Mouse (Mus musculus) hindbrain, embryonic 12.5 days (tissue): Measurements from ENCODE around the gene Pitpnb. TPM values are rescaled to one million over a fixed set of nuclear protein-coding genes. Genes with fewer than 3 reads are reported as not detected.
A peak's percentile ranks its signal among the peaks of the same experiment; 100 is the strongest.

ENCODE experiments used
- ATAC-seq: fragments of 200-750 bp; cut with Nextera tagmentation; 2 replicates; pipeline ENCODE4 v1.8.0; 2017; ENCODE audit warnings: moderate TSS enrichment; ENCODE audit not compliant: low FRiP score
- H3K27ac ChIP-seq: fragments of 300-500 bp; sonication (generic); 2 replicates; pipeline ENCODE4 v1.5.1; 2016; ENCODE audit warnings: mild to moderate bottlenecking
- H3K27me3 ChIP-seq: fragments of 300-500 bp; sonication (generic); 2 replicates; pipeline ENCODE4 v1.6.1; 2016; ENCODE audit warnings: mild to moderate bottlenecking
- H3K36me3 ChIP-seq: fragments of 300-500 bp; sonication (generic); 2 replicates; pipeline ENCODE4 v1.6.1; 2016; ENCODE audit warnings: mild to moderate bottlenecking
- H3K4me1 ChIP-seq: fragments of 300-500 bp; sonication (generic); 2 replicates; pipeline ENCODE4 v1.6.1; 2016
- H3K4me2 ChIP-seq: fragments of 300-500 bp; sonication (generic); replicated peaks from 2 replicates; pipeline ENCODE4 v1.6.1; 2016; ENCODE audit warnings: mild to moderate bottlenecking
- H3K4me3 ChIP-seq: fragments of 300-500 bp; sonication (generic); 2 replicates; pipeline ENCODE4 v1.5.1; 2016; ENCODE audit warnings: mild to moderate bottlenecking
- H3K9ac ChIP-seq: fragments of 300-500 bp; sonication (generic); 2 replicates; pipeline ENCODE4 v1.6.1; 2016; ENCODE audit warnings: mild to moderate bottlenecking, moderate library complexity
- H3K9me3 ChIP-seq: fragments of 300-500 bp; sonication (generic); replicated peaks from 2 replicates; pipeline ENCODE4 v1.6.1; 2016; ENCODE audit warnings: mild to moderate bottlenecking
- WGBS: fragments of 180-500 bp; shearing (Covaris S2); methylation state at CpG from one replicate; pipeline ENCODE4 v1.1.7; 2016; 5-methylcytosine and 5-hydroxymethylcytosine counted together
- polyA plus RNA-seq: library from polyadenylated mRNA; unstranded; fragments of >200 nt; fragmentation: Nextera tagmentation; extraction: Ambion mirVana; gene quantifications from 2 replicates; pipeline ENCODE4 v1.2.1, GENCODE M21; 2016

Gene Pitpnb
- polyA plus RNA-seq, 1 experiment from 2014 or later, result 100 TPM

DNA sequence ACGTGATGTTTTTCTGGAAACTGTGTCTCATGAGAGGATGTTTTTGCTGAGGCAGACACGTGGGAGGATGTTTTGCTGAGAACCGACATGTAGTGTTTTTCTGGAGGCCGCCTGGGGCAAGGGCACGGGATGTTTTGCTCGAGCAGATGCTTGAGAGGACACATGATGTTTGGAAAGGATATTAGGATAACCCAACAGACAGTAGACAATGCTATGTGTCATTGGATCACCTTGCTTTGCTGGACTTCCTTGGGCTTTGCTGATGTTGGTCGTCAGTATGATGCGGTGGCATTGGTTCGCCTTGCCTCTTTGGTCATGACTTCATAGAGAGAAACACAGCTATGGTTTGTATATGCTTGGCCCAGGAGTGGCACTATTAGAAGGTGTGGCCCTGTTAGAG lies 16.7 kb upstream of the Pitpnb start:
- no peak for ATAC-seq
- Histone ChIP-seq H3K27ac (no peak overlapping the region), H3K27me3 (no peaks in the 10 kb centered on the region), H3K36me3 (no peaks in the 10 kb centered on the region), H3K9me3 (peaks cover 4% of the 10 kb centered on the region; the same call in 1 of the 2 replicates), H3K9ac (no peak overlapping the region), H3K4me1 (no peaks in the 10 kb centered on the region), H3K4me3 (no peak overlapping the region), H3K4me2 (no peak overlapping the region)
- WGBS, result 89% methylated on average over 9 of the region's 9 CpGs

DNA sequence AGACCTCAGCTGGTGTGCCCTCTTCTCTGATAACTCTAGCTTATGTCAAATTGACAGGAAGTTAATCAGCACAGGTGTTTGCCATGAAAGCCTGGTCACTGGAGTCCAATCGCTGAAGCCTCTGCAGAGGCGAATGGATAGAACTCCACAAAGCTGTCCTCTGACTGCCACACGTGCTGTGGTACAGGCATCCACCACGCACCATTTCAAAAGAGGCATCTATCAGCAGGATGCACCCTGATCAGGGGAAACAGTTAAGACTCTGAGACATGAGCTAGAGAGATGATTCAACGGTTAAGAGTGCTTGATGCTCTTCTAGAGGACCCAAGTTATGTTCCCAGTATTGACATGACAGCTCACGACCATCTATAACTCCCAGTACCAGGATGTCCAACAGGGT lies 15.5 kb upstream of the Pitpnb start:
- no peak overlapping the region for H3K4me2 ChIP-seq
- no peak overlapping the region for H3K4me3 ChIP-seq
- no peaks in the 10 kb centered on the region for H3K36me3 ChIP-seq
- H3K9me3 ChIP-seq, result peaks cover 4% of the 10 kb centered on the region; the same call in 1 of the 2 replicates
- no peak overlapping the region for H3K27ac ChIP-seq
- H3K27me3 ChIP-seq, result no peaks in the 10 kb centered on the region
- no peak overlapping the region for H3K9ac ChIP-seq
- 92% methylated on average over 6 of the region's 6 CpGs for WGBS
- no peak for ATAC-seq
- no peaks in the 10 kb centered on the region for H3K4me1 ChIP-seq

DNA sequence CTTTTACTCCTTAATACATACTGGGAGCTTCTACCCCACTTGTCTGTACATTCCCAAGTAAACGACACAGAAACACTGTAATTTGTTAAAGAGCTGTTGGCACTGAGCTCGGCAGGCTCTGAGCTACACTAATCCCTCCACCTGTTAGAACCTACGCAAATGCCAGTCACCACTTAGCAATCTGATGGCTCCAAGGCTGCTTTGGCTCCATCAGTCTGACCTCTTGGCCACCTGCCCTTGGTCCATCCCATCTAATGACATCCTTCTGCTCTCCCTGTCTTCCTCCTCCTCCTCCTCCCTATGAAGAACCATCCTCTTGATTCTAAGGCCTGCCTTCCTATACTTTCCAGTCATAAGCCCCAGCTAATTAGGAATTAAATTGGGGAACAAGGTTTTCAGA lies 13.0 kb upstream of the Pitpnb start:
- Histone ChIP-seq H3K9ac (no peak overlapping the region), H3K27ac (no peak overlapping the region), H3K4me3 (no peak overlapping the region), H3K36me3 (no peaks in the 10 kb centered on the region), H3K27me3 (no peaks in the 10 kb centered on the region), H3K4me1 (no peaks in the 10 kb centered on the region), H3K9me3 (peaks cover 4% of the 10 kb centered on the region; the same call in 1 of the 2 replicates), H3K4me2 (no peak overlapping the region)
- ATAC-seq, result no peak
- 80% methylated on average over 3 of the region's 3 CpGs for WGBS

DNA sequence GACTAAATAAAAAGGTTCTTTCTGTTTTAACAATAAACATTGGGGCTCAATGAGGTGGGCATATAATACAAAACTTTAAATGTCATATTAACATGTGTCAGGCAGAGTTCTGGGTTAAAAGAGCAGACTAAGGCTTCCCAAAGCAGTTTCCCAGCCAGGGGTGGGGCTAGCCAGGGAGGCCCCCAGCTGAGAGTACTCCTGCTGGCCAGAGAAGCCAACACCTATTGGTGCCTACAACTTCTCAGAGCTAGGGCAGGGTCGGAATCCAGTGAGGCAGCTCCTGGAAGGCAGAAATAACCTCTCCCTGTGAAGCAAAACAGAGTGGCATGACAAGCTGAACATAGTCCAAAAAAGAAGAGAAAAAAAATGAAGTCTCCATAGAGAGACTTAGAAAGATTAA lies 11.6 kb upstream of the Pitpnb start:
- Histone ChIP-seq H3K36me3 (no peaks in the 10 kb centered on the region), H3K4me3 (no peak overlapping the region), H3K9me3 (peaks cover 2% of the 10 kb centered on the region; the same call in 1 of the 2 replicates), H3K4me1 (no peaks in the 10 kb centered on the region), H3K9ac (no peak overlapping the region), H3K27ac (no peak overlapping the region), H3K4me2 (no peak overlapping the region), H3K27me3 (no peaks in the 10 kb centered on the region)
- ATAC-seq, result no peak
- WGBS, result 47% methylated on average over 1 of the region's 1 CpGs

DNA sequence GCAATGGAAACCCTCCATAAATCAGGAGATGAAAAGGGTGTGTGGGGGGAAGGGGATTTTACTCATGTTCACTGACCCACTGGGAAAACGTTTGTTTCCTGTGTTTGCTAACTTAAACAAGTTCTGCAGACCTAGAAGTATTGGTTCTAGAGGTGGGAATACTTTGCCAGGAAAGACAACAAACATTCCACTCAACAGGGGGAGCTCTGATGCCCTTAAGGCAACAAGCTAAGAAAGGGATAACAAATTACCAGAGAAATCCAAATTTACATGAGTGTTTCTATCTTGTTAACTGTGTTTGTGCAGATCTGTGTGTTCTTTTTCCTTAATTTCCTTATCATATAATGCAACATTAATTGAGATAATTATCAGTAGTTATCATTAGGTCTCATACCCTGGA lies 4.8 kb upstream of the Pitpnb start:
- Histone ChIP-seq H3K4me3 (no peak overlapping the region), H3K9ac (no peak overlapping the region), H3K4me2 (no peak overlapping the region), H3K4me1 (peaks cover 5% of the 10 kb centered on the region; the same call in 1 of the 2 replicates), H3K36me3 (no peaks in the 10 kb centered on the region), H3K9me3 (no peaks in the 10 kb centered on the region), H3K27ac (no peak overlapping the region), H3K27me3 (no peaks in the 10 kb centered on the region)
- 22% methylated on average over 1 of the region's 1 CpGs for WGBS
- no peak for ATAC-seq

DNA sequence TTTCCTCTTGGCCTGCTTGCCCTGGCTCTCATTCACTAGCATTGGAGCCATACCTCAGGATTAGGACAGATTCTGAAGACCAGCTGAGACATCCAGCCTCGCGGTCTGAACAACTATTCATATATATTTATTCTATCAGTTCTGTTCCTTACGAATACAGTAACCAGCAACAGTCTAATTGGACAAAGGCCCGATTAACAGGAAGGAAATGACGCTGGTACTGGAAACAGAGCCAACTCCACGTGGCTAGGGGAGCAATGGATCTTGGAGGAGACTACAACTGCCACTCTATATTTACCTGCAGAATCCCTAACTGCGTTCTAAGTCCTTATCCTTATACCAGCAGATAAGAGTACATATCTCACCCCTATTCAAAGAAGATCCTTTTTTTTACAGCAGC lies 3.1 kb upstream of the Pitpnb start:
- no peak overlapping the region for H3K4me3 ChIP-seq
- no peaks in the 10 kb centered on the region for H3K27me3 ChIP-seq
- peaks cover 17% of the 10 kb centered on the region for H3K4me1 ChIP-seq
- ATAC-seq, result no peak
- H3K4me2 ChIP-seq, result no peak overlapping the region
- no peaks in the 10 kb centered on the region for H3K36me3 ChIP-seq
- H3K9me3 ChIP-seq, result no peaks in the 10 kb centered on the region
- no peak overlapping the region for H3K27ac ChIP-seq
- H3K9ac ChIP-seq, result no peak overlapping the region
- WGBS, result 85% methylated on average over 7 of the region's 7 CpGs

DNA sequence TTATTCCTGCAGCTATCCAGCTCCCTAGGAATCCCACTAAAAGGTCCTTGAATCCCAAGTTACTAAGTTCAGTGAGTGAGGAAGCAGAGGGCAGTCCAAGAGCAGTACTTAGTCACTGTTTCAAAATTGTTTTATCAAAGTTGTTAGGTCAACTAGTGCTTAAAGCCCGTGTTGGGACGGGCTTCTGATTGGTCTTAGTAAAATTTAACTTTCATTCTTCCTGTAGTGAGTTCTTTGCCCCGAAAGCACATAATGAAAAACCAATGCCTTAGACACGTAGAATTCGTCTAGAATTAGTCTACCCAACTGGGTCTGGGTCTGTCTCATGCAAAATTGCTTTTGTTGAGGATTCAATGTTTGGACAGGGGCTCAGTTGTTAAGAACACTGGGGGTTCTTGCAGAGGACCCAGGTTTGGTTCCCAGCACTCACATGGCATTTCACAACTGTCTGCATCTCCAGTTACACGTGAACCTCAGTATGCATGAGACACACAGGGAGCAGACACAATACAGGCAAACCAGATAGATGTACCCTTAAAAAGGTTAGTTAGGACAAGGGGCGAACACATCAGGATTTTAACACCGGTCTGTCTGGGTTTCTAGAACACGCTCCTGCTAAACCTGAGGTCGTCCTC lies 664 bp upstream of the Pitpnb start:
- Histone ChIP-seq H3K27ac (peak overlapping the region; percentile 83), H3K9me3 (no peaks in the 10 kb centered on the region), H3K4me2 (peak overlapping the region; percentile 84), H3K27me3 (no peaks in the 10 kb centered on the region), H3K9ac (peak overlapping the region; percentile 67), H3K36me3 (peaks cover 12% of the 10 kb centered on the region), H3K4me3 (peak overlapping the region; percentile 95), H3K4me1 (peaks cover 18% of the 10 kb centered on the region)
- WGBS, result 24% methylated on average over 10 of the region's 10 CpGs
- ATAC-seq, result peak; percentile 59

DNA sequence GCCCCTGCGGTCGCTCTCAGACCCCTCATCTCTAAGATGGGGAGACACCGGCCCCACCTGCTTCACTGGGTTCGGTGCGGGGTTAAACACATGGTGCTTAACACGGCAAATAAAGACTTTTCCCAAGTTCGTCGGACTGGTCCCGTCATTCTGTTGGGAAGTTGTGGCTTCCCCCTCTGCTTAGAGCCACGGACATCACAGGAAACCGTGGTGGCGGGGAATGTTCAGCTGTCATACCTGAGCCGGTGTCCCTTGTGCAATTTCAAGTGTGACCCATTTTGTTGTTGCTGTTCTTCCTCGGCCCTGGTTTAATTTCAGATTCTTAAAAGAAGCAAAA lies 504 bp downstream of the Pitpnb start:
- H3K27ac ChIP-seq, result peak overlapping the region; percentile 83
- peak overlapping the region; percentile 84 for H3K4me2 ChIP-seq
- peaks cover 18% of the 10 kb centered on the region for H3K4me1 ChIP-seq
- H3K9ac ChIP-seq, result peak overlapping the region; percentile 95
- peaks cover 16% of the 10 kb centered on the region for H3K36me3 ChIP-seq
- H3K4me3 ChIP-seq, result peak overlapping the region; percentile 95
- ATAC-seq, result no peak
- H3K27me3 ChIP-seq, result no peaks in the 10 kb centered on the region
- WGBS, result under 1% methylated on average over 14 of the region's 14 CpGs
- no peaks in the 10 kb centered on the region for H3K9me3 ChIP-seq

DNA sequence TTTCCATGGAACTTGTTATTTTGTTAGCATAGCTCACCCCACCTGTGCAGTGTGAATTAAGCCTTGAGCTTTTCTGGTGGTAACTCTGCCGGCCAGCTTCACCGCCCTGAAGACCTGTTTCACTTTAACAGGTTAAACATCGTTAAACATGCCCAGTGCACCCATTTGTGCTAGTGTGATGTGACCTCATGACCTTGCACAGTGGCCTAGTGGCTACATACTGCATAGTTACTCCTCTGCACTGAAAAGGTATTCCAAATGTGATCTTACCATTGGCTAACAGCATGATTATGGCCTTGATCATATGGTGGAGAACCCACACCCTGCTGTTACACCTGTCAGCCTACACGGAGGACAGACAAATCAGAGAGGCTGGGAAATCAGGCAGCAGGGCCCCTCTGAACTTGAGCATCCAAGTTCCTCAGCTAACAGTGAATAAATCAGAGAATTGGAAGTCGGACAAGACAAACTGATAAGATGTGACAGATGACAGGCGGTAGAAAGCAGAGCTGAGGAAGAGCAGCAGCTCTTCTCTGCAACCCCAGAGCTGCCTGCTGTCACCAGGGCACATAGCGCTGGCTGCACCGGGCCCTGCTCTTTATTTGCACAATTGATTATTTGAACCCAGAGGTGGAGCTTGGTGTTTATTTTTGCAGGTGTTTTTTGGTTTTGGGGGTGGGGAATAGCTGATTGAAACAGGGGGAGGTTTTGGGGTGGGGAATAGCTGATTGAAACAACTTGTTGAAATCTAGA lies 5.6 kb downstream of the Pitpnb start:
- Histone ChIP-seq H3K9me3 (no peaks in the 10 kb centered on the region), H3K27me3 (no peaks in the 10 kb centered on the region), H3K36me3 (peaks cover 52% of the 10 kb centered on the region), H3K4me1 (peaks cover 13% of the 10 kb centered on the region), H3K4me2 (no peak overlapping the region), H3K4me3 (no peak overlapping the region), H3K27ac (no peak overlapping the region), H3K9ac (no peak overlapping the region)
- no peak for ATAC-seq
- WGBS, result 91% methylated on average over 8 of the region's 8 CpGs

DNA sequence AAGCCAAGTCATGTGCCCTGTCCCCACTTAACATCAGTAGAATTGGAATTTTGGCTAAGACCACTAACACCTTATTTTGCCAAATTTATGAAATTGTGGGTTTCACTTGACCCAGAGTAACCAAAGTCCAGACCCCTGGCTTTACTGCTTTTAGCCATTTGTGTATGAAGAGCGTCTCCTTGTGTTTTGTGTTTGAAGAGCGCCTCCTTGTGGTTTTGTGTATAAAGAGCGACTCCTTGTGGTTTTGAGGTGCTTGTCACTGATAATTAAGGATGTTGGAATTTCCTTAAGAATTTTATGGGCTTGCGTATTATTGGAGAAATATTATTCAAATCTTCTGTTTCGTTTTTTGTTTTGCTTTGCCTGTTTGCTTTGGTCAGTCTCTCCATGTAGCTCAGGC lies 11.0 kb downstream of the Pitpnb start:
- no peak overlapping the region for H3K27ac ChIP-seq
- H3K9ac ChIP-seq, result no peak overlapping the region
- no peaks in the 10 kb centered on the region for H3K27me3 ChIP-seq
- no peak for ATAC-seq
- no peak overlapping the region for H3K4me2 ChIP-seq
- peaks cover 71% of the 10 kb centered on the region for H3K36me3 ChIP-seq
- no peaks in the 10 kb centered on the region for H3K9me3 ChIP-seq
- no peak overlapping the region for H3K4me3 ChIP-seq
- no peaks in the 10 kb centered on the region for H3K4me1 ChIP-seq
- WGBS, result 53% methylated on average over 5 of the region's 5 CpGs

DNA sequence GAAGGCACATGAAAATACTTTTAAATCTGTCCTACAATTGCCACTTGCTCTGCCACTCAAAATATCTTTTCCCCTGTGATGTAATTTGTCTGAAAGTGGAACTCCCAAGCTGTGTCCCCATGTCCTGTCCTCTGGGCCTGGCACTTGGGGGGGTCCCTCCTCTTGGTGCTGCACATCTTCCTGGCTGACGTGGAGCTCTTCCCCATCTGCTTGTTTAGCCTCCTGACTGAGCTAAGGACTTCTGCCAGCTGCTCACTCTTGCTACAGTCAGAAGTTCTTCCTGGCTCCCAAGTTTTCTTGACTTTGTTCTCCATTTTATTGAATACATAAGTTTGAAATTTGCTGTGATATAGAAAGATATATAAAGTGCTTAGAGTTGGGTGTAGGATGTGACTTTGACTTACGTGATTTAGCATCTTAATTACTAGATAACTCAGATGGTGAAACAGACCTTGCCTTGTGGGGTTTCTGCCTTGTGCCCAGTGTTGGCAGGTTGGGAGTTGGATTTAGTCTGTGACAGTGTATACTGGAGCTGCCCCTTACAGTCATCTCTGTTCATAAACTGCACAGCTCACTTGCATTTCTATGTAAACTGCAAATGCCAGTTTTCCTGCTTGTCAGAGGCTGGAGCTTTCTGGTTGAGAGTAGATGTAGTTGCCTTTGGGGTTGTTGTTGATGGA lies 14.3 kb downstream of the Pitpnb start:
- Histone ChIP-seq H3K27me3 (no peaks in the 10 kb centered on the region), H3K4me3 (no peak overlapping the region), H3K9me3 (no peaks in the 10 kb centered on the region), H3K4me1 (no peaks in the 10 kb centered on the region), H3K9ac (no peak overlapping the region), H3K4me2 (no peak overlapping the region), H3K36me3 (peaks cover 80% of the 10 kb centered on the region), H3K27ac (no peak overlapping the region)
- no peak for ATAC-seq
- WGBS, result 80% methylated on average over 2 of the region's 2 CpGs

DNA sequence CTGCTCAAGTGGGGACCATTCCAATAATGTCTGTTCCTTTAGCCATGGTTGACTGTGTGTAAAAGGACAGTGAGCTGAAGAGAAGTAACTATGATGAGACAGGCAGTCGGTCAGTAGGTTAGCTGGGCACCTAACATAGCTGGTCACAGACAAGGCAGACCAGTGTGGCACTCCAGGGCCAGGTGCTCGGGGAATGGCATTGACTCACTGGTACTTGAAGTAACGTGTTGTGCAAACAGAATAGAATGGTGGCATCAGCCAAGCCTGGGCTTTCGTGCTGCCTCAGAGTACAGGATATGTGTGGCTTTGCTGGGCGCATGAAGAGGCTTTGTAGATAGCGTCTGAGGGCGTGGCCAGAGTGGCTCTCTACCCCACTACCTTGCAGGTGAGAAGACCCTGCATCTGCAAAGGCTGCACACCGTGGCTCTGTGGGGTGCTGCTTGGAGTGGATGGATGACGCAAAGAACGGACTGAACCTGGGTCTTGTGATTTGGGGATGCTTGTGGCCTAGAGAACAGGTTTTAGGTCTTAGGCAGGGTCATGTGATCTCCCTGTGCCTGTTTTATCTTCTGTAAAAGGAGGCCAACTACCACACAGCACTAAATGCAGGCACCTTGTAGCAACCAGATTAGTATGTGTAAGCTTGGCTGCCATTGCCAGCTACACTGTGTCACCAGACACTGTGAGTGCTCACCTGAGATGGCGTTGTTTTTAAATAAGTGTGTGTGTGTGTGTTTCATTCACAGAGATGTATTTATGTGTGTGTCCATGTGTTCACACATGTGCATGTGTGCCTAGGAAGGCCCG lies 26.5 kb downstream of the Pitpnb start:
- 97% methylated on average over 12 of the region's 12 CpGs for WGBS
- H3K36me3 ChIP-seq, result peaks cover 56% of the 10 kb centered on the region

More for the DNA sequence above, 26.5 kb downstream of the Pitpnb start:
- Histone ChIP-seq H3K4me1 (no peaks in the 10 kb centered on the region), H3K27me3 (no peaks in the 10 kb centered on the region), H3K4me2 (no peak overlapping the region), H3K4me3 (no peak overlapping the region), H3K9me3 (no peaks in the 10 kb centered on the region), H3K9ac (no peak overlapping the region), H3K27ac (no peak overlapping the region)
- ATAC-seq, result no peak
